In the genomic region with DNA sequence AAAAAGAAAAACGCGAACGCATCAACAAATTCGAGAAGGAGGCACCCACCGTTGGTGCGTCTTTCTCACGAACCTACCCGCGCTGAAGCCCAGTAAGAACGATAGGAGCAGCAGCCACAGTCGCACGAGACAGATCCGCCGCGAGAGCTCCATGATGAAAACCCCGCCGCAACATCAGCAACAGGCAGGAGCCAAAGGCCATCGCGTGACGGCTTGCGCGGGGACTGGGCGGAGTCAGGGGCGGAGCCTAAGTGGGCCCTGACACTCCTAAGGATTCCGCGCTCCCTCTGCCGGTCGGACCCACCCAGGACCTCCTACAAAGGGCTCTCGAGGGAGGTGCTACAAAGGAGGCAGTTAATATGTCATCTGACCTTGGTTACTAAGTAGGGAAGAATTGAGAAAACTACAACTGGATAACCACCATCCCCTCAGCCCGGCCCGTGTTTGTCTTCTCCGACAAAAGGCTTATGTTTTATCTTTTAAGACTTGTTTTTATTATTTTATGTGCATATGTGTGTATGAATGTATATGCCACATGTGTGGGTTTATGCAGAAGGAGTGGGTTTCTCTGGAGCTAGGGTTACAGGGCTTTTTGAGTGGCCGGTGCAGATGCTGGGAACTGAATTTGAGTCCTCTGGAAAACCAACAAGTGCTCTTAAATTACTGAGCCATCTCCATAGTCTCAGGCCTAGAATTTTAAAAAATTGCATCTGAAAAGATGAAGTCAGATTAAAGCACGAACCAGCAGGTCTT, we compare ENCODE assay signal across 8 mouse cellular contexts. TPM values are rescaled to one million over a fixed set of nuclear protein-coding genes. Genes with fewer than 3 reads are reported as not detected.
A peak's percentile ranks its signal among the peaks of the same experiment; 100 is the strongest.
DNase-seq lines count a peak whose midpoint lies in the region; ATAC-seq and TF ChIP-seq lines count a peak whose summit lies in the region.

Scpep1 (minus strand) TSS at position 249 of the 753 bp plus-strand sequence.

- peaks cover 5% of the 10 kb centered on the region for H3K36me3 ChIP-seq in hindbrain, postnatal 0 days (ENCODE audit: insufficient read depth, low read length)

- peak; percentile 90 for TF ChIP-seq CTCF in gastrocnemius, adult 2 months (IDR thresholded peaks at IDR 0.05)
- TF ChIP-seq CTCF in hindbrain, postnatal 0 days (IDR thresholded peaks at IDR 0.05; ENCODE audit: low read depth), result peak; percentile 86
- TF ChIP-seq CTCF in left cerebral cortex, adult 2 months (IDR thresholded peaks at IDR 0.05), result peak; percentile 86

- H3K4me1 ChIP-seq in hindbrain, postnatal 0 days (ENCODE audit: insufficient read depth, low read length), result peaks cover 7% of the 10 kb centered on the region; the same call in 1 of the 2 replicates

- peak within 1 kb of the TSS; percentile 78 for H3K4me3 ChIP-seq in gastrocnemius, adult 2 months
- H3K4me3 ChIP-seq in hindbrain, postnatal 0 days (ENCODE audit: low read length), result peak within 1 kb of the TSS; percentile 50
- H3K4me3 ChIP-seq in left cerebral cortex, adult 2 months, result peak within 1 kb of the TSS; percentile 77

- WGBS in hindbrain, postnatal 0 days, result 6% methylated on average over 34 of the region's 34 CpGs

- no peaks in the 10 kb centered on the region for H3K9me3 ChIP-seq in hindbrain, postnatal 0 days (ENCODE audit: low read length)

- ATAC-seq in common myeloid progenitor, adult 5-6 weeks (replicated peaks; ENCODE audit: low read depth, poor library complexity, severe bottlenecking), result peak; percentile 98
- ATAC-seq in hindbrain, postnatal 0 days, result peak; percentile 98
- ATAC-seq in megakaryocyte, adult 5-6 weeks (ENCODE audit: poor library complexity, severe bottlenecking), result peak; percentile 97

- DNase-seq in ZHBTc4 (ENCODE audit: low read depth, low spot score), result peak; percentile 98
- DNase-seq in gastrocnemius, adult 2 months, result peak; percentile 98
- peak; percentile 97 for DNase-seq in hindbrain, postnatal 0 days (ENCODE audit: low spot score)
- DNase-seq in left cerebral cortex, adult 2 months (ENCODE audit: extremely low spot score in 1 of 2, low spot score in 2 of 2), result peak; percentile 94
- DNase-seq in right cerebral cortex, adult 2 months (ENCODE audit: low spot score in 2 of 2), result peak; percentile 95 to 97
- DNase-seq in urinary bladder, postnatal 14 days (ENCODE audit: low spot score), result peak; percentile 98

- H3K27me3 ChIP-seq in hindbrain, postnatal 0 days (ENCODE audit: insufficient read depth, low read length), result no peaks in the 10 kb centered on the region

- peak within 1 kb of the TSS; percentile 68 for H3K4me2 ChIP-seq in hindbrain, postnatal 0 days (ENCODE audit: low read depth, low read length)

- peak within 1 kb of the TSS; percentile 84 for H3K27ac ChIP-seq in gastrocnemius, adult 2 months
- H3K27ac ChIP-seq in hindbrain, postnatal 0 days, result peak within 1 kb of the TSS; percentile 64
- peak within 1 kb of the TSS; percentile 65 for H3K27ac ChIP-seq in left cerebral cortex, adult 2 months

- peak within 1 kb of the TSS; percentile 59 for H3K9ac ChIP-seq in hindbrain, postnatal 0 days (replicated peaks; ENCODE audit: low read length)

- intact Hi-C loops in gastrocnemius, adult 2 months (cut with DNase I), result loop anchor here (2.0 to 5.0 kb wide), 2 partner anchors 53 to 108 kb away; no protein-coding TSS in a partner anchor
- intact Hi-C loops in left cerebral cortex, adult 2 months (cut with DNase I), result loop anchor here (1.0 to 5.0 kb wide), 3 partner anchors 47 to 107 kb away; partner anchors contain the start of gene Akap1

RNA-seq across cellular contexts. Expression of gene Scpep1, which starts in this region (rescaled TPM):
- 13.9 and 14.6 TPM in 2 replicates for total RNA-seq in common myeloid progenitor, adult 5-6 weeks (2017)
- 10 to 100 TPM in 1 of 2 experiments, 1 to 10 TPM in 1; 6.1 to 11.2 TPM for total RNA-seq in gastrocnemius, adult 2 months (2021)
- total RNA-seq in hindbrain, postnatal 0 days (2014; rRNA removed), result 21.3 and 26.0 TPM in 2 replicates
- 32.4 and 33.3 TPM in 2 replicates for polyA plus RNA-seq in hindbrain, postnatal 0 days (2015; fragmentation: Nextera tagmentation; extraction: Ambion mirVana)
- 10 to 100 TPM; 16.2 to 17.5 TPM for total RNA-seq in left cerebral cortex, adult 2 months (2021)
- total RNA-seq in megakaryocyte, adult 5-6 weeks (2015), result 173 and 192 TPM in 2 replicates
- 87.6 and 89.8 TPM in 2 replicates for total RNA-seq in megakaryocyte, adult 5-6 weeks (2017)

Comparison
In these comparisons a context has a peak if more than half of its experiments do, and no peak if none do; other contexts are left out.
1. Peak in every context shown above with its lines: DNase-seq, ATAC-seq, H3K4me3 ChIP-seq and H3K27ac ChIP-seq.